Mouse (Mus musculus): Measurements from ENCODE around the gene Rpl27. TPM values are rescaled to one million over a fixed set of nuclear protein-coding genes. Genes with fewer than 3 reads are reported as not detected.
"Not testable (repeated sequence)": the region's sequence is repeated elsewhere in the genome, so short reads cannot be mapped to it uniquely, and the experiment has no call there.

The Rpl27 gene
- polyA plus RNA-seq, 1 experiment from 2014 or later, result 371 TPM

- under 1% methylated on average over 25 of the region's 31 CpGs for WGBS
- TF ChIP-seq EP300 (optimal IDR thresholded peaks at IDR 0.05), result no peak
- no peak for TF ChIP-seq CTCF (IDR thresholded peaks at IDR 0.05; ENCODE audit: low read depth)
- Histone ChIP-seq H3K9ac (ENCODE audit: low read length) (peak overlapping the region; percentile 64), H3K27me3 (ENCODE audit: control insufficient read depth, insufficient read depth, low read length) (no peaks in the 10 kb centered on the region), H3K4me2 (replicated peaks; ENCODE audit: low read depth) (peak overlapping the region; percentile 95), H3K4me1 (replicated peaks; ENCODE audit: control insufficient read depth, insufficient read depth) (peaks cover 8% of the 10 kb centered on the region), H3K9me3 (ENCODE audit: control insufficient read depth, low read length) (no peaks in the 10 kb centered on the region), H3K36me3 (ENCODE audit: control insufficient read depth, insufficient read depth, low read length) (no peaks in the 10 kb centered on the region), H3K4me3 (ENCODE audit: low read depth, low read length) (peak overlapping the region; percentile 75), H3K27ac (replicated peaks) (peak overlapping the region; percentile 45; the same call in 1 of the 2 replicates)
- ATAC-seq (ENCODE audit: low FRiP score, low TSS enrichment) (no peak), DNase-seq (ENCODE audit: low spot score) (no peak)
Measured at GRCm38 (mm10) chr11:101468263-101468688, 26.2 kb downstream of the Rpl27 start.

- Histone ChIP-seq H3K36me3 (ENCODE audit: control insufficient read depth, insufficient read depth, low read length) (no peaks in the 10 kb centered on the region), H3K4me2 (replicated peaks; ENCODE audit: low read depth) (peak overlapping the region; percentile 95), H3K27me3 (ENCODE audit: control insufficient read depth, insufficient read depth, low read length) (no peaks in the 10 kb centered on the region), H3K4me3 (ENCODE audit: low read depth, low read length) (peak overlapping the region; percentile 75), H3K4me1 (replicated peaks; ENCODE audit: control insufficient read depth, insufficient read depth) (peaks cover 8% of the 10 kb centered on the region), H3K27ac (replicated peaks) (no peak overlapping the region; the same call in 1 of the 2 replicates), H3K9me3 (ENCODE audit: control insufficient read depth, low read length) (no peaks in the 10 kb centered on the region), H3K9ac (ENCODE audit: low read length) (peak overlapping the region; percentile 64)
- TF ChIP-seq EP300 (optimal IDR thresholded peaks at IDR 0.05) (no peak), CTCF (IDR thresholded peaks at IDR 0.05; ENCODE audit: low read depth) (no peak)
- DNase-seq (ENCODE audit: low spot score), result no peak
- ATAC-seq (ENCODE audit: low FRiP score, low TSS enrichment), result no peak
- WGBS, result 13% methylated on average over 13 of the region's 13 CpGs
Measured at GRCm38 (mm10) chr11:101468731-101469130, 26.6 kb downstream of the Rpl27 start.

GRCm38 (mm10) chr11:101469155-101469554 lies 27.1 kb downstream of the Rpl27 start:
- H3K36me3 ChIP-seq (ENCODE audit: control insufficient read depth, insufficient read depth, low read length), result no peaks in the 10 kb centered on the region
- no peaks in the 10 kb centered on the region for H3K9me3 ChIP-seq (ENCODE audit: control insufficient read depth, low read length)
- peaks cover 4% of the 10 kb centered on the region for H3K4me1 ChIP-seq (replicated peaks; ENCODE audit: control insufficient read depth, insufficient read depth)
- no peak overlapping the region for H3K27ac ChIP-seq (replicated peaks)
- DNase-seq (ENCODE audit: low spot score), result no peak
- TF ChIP-seq EP300 (optimal IDR thresholded peaks at IDR 0.05) (no peak), CTCF (IDR thresholded peaks at IDR 0.05; ENCODE audit: low read depth) (no peak)
- 57% methylated on average over 4 of the region's 4 CpGs for whole genome bisulfite sequencing
- H3K4me2 ChIP-seq (replicated peaks; ENCODE audit: low read depth), result peak overlapping the region; percentile 95
- H3K9ac ChIP-seq (ENCODE audit: low read length), result no peak overlapping the region
- no peak for ATAC-seq (ENCODE audit: low FRiP score, low TSS enrichment)
- no peak overlapping the region for H3K4me3 ChIP-seq (ENCODE audit: low read depth, low read length)
- no peaks in the 10 kb centered on the region for H3K27me3 ChIP-seq (ENCODE audit: control insufficient read depth, insufficient read depth, low read length)

- Histone ChIP-seq H3K4me3 (ENCODE audit: low read depth, low read length) (no peak overlapping the region), H3K9ac (ENCODE audit: low read length) (no peak overlapping the region), H3K4me1 (replicated peaks; ENCODE audit: control insufficient read depth, insufficient read depth) (no peaks in the 10 kb centered on the region; the same call in 1 of the 2 replicates), H3K36me3 (ENCODE audit: control insufficient read depth, insufficient read depth, low read length) (no peaks in the 10 kb centered on the region), H3K4me2 (replicated peaks; ENCODE audit: low read depth) (no peak overlapping the region), H3K27ac (replicated peaks) (no peak overlapping the region), H3K9me3 (ENCODE audit: control insufficient read depth, low read length) (no peaks in the 10 kb centered on the region), H3K27me3 (ENCODE audit: control insufficient read depth, insufficient read depth, low read length) (no peaks in the 10 kb centered on the region)
- TF ChIP-seq EP300 (optimal IDR thresholded peaks at IDR 0.05), result no peak
- no peak for TF ChIP-seq CTCF (IDR thresholded peaks at IDR 0.05; ENCODE audit: low read depth)
- ATAC-seq (ENCODE audit: low FRiP score, low TSS enrichment) (no peak), DNase-seq (ENCODE audit: low spot score) (no peak)
- 43% methylated on average over 7 of the region's 7 CpGs for WGBS
Measured at GRCm38 (mm10) chr11:101470206-101470605, 28.1 kb downstream of the Rpl27 start.

- Histone ChIP-seq H3K27me3 (ENCODE audit: control insufficient read depth, insufficient read depth, low read length) (no peaks in the 10 kb centered on the region), H3K4me3 (ENCODE audit: low read depth, low read length) (no peak overlapping the region), H3K36me3 (ENCODE audit: control insufficient read depth, insufficient read depth, low read length) (no peaks in the 10 kb centered on the region), H3K9me3 (ENCODE audit: control insufficient read depth, low read length) (no peaks in the 10 kb centered on the region), H3K4me1 (replicated peaks; ENCODE audit: control insufficient read depth, insufficient read depth) (no peaks in the 10 kb centered on the region; the same call in 1 of the 2 replicates), H3K9ac (ENCODE audit: low read length) (no peak overlapping the region), H3K27ac (replicated peaks) (no peak overlapping the region), H3K4me2 (replicated peaks; ENCODE audit: low read depth) (no peak overlapping the region)
- ATAC-seq (ENCODE audit: low FRiP score, low TSS enrichment) (no peak), DNase-seq (ENCODE audit: low spot score) (no peak)
- WGBS, result 64% methylated on average over 3 of the region's 3 CpGs
- TF ChIP-seq EP300 (optimal IDR thresholded peaks at IDR 0.05) (no peak), CTCF (IDR thresholded peaks at IDR 0.05; ENCODE audit: low read depth) (no peak)
Measured at GRCm38 (mm10) chr11:101471926-101472325, 29.8 kb downstream of the Rpl27 start.

- WGBS, result 55% methylated on average over 7 of the region's 7 CpGs
- H3K36me3 ChIP-seq (ENCODE audit: control insufficient read depth, insufficient read depth, low read length), result no peaks in the 10 kb centered on the region
- H3K27ac ChIP-seq (replicated peaks), result no peak overlapping the region
- TF ChIP-seq CTCF (IDR thresholded peaks at IDR 0.05; ENCODE audit: low read depth) (no peak), EP300 (optimal IDR thresholded peaks at IDR 0.05) (no peak)
- no peak overlapping the region for H3K4me2 ChIP-seq (replicated peaks; ENCODE audit: low read depth)
- H3K4me1 ChIP-seq (replicated peaks; ENCODE audit: control insufficient read depth, insufficient read depth), result no peaks in the 10 kb centered on the region; the same call in 1 of the 2 replicates
- DNase-seq (ENCODE audit: low spot score) (no peak), ATAC-seq (ENCODE audit: low FRiP score, low TSS enrichment) (no peak)
- no peaks in the 10 kb centered on the region for H3K9me3 ChIP-seq (ENCODE audit: control insufficient read depth, low read length)
- no peaks in the 10 kb centered on the region for H3K27me3 ChIP-seq (ENCODE audit: control insufficient read depth, insufficient read depth, low read length)
- H3K9ac ChIP-seq (ENCODE audit: low read length), result no peak overlapping the region
- H3K4me3 ChIP-seq (ENCODE audit: low read depth, low read length), result no peak overlapping the region
Measured at GRCm38 (mm10) chr11:101472336-101472735, 30.2 kb downstream of the Rpl27 start.

- not testable (repeated sequence) for H3K27me3 ChIP-seq (ENCODE audit: control insufficient read depth, insufficient read depth, low read length); DNase-seq (ENCODE audit: low spot score); H3K9ac ChIP-seq (ENCODE audit: low read length); H3K36me3 ChIP-seq (ENCODE audit: control insufficient read depth, insufficient read depth, low read length); H3K4me3 ChIP-seq (ENCODE audit: low read depth, low read length); H3K27ac ChIP-seq (replicated peaks); ATAC-seq (ENCODE audit: low FRiP score, low TSS enrichment); H3K4me1 ChIP-seq (replicated peaks; ENCODE audit: control insufficient read depth, insufficient read depth); H3K4me2 ChIP-seq (replicated peaks; ENCODE audit: low read depth); H3K9me3 ChIP-seq (ENCODE audit: control insufficient read depth, low read length)
- WGBS, result 65% methylated on average over 1 of the region's 1 CpGs
Measured at GRCm38 (mm10) chr11:101473686-101474085, 31.6 kb downstream of the Rpl27 start.
